Mouse (Mus musculus): ENCODE results near the gene Mapk10.

Mapk10 gene

DNA sequence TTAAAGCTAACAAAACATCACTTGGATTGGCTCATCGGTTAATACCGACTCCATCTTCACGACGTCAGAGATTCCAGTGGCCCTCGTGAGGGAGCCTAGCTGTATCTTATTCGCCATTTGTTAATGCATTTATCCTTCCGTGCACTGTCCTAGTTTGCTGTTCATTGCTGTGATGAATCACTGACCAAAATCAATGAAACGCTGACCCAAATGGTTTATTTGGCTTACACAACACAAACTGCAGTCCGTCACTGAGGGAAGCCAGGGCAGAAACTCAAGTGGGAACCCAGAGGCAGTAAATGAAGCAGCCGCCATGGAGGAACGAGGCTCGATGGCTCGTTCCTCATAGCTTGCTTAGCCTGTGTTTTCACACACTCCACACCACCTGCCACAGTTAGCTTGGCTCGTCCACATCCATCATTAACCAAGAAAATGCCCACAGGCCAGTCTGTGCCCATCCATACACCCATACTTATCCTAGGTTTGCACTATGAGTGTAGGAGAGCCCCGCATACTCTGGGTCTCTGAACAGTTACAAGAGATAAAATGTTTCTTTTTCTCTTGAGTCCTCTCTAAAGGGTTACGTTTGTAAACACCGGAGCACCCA, 140.0 kb downstream of the Mapk10 start:
- no peak for DNase-seq (ENCODE audit: low spot score in 2 of 2)

DNA sequence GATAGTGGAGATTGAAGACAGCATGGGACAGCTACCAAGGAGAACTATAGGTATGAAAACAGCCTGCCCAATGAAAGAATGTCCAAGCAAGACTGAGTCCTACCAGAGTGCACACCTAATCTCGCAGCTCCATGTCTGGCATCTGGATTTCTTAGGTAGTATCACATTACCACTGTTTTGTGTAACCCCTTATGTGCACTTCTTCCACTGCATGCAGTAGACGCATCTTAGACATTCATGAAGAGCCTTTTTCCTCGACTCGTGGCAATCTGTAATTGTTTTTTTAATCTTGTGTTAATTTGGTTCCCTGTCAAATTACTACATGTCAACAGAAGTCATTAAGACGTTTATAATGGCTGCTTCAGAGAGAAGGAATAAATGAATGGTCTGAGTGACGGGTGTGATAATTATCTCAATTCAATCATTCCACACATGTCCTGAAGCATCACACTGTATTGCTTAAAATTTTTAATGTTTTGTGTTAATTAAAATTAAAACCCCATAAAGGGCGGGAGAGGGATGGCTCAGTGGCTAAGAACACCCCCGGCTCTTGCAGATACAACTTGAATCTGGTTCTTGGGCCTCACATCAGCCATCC, 160.7 kb downstream of the Mapk10 start:
- DNase-seq (ENCODE audit: low spot score in 2 of 2), result no peak

DNA sequence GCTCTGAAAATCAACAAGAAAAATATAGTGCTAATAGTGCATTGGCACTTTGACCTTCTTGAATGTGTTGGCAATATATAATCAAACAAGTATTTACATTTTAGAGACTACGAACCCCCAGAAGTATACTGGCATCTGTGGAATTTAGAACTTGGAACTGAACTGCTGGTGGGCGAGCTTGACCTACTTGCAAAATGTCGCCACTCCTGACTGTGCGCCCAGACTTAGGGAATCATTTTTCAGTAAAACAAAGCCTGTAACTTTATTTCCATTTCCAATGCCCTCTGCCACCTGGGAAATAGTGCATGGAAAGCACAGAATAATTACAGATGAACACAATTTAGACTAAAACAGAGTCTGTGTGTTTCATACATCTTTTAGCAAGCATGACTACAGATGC, 163.1 kb downstream of the Mapk10 start:
- DNase-seq (ENCODE audit: low spot score in 2 of 2), result no peak

DNA sequence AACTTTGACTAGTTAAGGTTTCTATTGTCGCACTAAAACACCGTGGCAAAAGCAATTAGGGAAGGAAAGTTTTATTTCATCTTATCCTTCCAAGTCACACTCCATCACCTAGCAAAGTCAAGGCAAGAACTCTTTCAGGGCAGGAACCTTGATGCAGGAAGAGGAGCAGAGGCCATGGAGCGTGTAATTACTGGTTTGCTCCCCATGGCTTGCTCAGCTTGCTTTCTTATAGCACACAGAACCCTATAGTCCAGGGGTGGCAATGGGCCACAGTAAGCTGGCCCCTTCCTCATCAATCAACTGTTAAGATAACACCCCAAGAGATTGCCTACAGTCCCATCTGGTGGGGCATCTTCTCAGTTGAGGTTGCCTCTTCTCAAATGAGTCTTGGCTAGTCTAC, 173.4 kb downstream of the Mapk10 start:
- no peak for DNase-seq (ENCODE audit: low spot score in 2 of 2)

DNA sequence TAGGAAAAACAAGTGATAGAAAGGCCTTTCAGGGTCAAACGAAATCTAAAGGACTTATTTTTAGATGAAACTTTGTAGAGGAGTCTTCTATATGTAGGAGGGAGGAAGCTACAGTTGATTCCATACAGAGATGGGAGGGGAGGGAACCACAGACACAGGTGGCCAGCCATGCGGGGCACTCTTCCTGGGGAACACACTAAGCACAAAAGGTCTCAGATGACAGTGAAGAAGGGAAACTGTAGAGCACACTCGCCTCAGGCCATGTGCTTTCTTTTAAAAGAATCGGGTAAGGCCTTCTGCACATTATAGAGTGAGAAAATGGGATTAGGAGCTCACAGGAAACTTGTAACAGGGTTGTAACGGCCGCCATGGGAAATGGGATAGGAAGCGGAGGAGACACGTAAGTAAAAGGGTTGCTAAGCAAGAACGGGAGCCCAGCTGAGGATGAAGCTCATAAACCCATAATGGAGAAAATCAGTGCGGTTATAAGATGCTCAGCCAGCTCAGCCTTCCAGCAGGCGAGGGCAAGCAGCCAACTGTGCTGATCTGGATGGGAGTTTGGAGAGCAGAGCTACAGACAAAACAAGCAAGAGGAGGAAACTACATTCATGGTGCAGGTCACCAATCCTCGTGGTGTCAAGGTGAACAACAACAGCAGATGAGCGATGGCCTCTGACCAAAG, 182.1 kb downstream of the Mapk10 start:
- DNase-seq (ENCODE audit: low spot score in 2 of 2), result peak; percentile 41 to 52

DNA sequence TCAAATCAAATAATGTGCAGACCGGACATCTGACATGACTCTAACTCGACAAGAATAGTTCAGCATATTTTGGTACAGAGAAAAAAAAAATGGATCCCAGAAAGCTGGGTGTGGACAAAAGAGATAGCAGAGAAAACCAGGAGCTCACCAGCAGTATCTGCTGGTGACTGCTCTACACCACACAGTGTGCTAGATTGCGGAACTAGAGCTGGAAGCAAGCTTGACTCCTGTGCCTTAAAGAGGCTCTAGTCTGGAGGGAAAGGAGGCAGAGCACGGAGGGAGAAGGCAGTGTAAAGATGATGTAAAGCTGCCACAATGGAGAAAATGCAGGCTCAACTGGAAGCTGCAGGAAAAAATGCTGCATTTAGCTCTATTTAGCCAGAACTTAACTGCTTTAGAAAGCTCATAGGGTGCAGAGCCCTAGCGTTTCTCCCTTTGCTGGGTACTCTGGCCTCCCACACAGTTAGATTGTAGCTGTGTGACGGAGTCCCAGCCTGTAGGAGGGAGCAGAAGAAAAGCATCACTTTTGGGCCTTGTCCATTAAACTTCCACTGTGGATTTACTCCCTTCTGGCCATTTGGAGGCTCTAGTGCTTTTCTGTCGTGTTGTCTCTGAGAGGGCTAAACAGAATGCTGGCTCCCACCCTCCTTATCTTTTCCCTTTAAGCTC, 188.5 kb downstream of the Mapk10 start:
- peak in 1 of 2 experiments; percentile 71 for DNase-seq (ENCODE audit: low spot score in 2 of 2)

DNA sequence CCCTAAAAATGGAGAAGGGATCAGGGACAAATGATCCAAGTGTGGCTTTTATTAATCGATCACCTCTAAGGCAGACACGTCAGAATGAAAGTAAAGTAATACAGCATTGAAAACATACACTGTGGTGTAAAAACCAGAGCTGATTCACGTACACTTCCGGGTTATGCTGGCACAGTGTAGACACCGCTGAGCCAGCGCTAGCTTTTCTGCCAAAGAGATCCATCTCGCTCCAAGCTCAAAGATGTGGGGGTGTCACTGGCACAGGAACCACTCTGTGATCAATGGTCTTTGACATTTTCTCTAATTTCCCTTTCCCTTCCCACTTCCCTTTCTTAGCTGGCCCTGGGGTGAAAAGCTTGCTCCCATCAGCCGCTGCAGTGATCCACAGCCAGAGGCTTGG, 189.7 kb downstream of the Mapk10 start:
- no peak for DNase-seq (ENCODE audit: low spot score in 2 of 2)

DNA sequence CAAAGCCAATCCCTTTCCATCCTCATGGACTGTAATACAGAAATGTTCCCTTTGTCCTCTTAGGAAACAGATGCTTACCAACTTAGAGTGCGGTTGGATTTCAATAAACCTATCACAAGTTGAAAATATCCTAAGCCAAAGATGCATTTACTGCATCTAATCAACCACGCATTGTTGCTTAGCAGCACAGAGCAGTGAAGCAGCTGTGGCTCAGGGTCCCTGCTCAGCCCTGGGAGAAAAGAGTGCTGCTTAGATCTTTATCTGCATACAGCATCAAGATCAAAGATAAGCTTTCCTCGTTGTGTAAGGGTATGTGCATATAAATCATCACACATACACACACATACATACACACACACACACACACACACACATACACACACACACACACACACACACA, 190.2 kb downstream of the Mapk10 start:
- DNase-seq (ENCODE audit: low spot score in 2 of 2), result no peak

DNA sequence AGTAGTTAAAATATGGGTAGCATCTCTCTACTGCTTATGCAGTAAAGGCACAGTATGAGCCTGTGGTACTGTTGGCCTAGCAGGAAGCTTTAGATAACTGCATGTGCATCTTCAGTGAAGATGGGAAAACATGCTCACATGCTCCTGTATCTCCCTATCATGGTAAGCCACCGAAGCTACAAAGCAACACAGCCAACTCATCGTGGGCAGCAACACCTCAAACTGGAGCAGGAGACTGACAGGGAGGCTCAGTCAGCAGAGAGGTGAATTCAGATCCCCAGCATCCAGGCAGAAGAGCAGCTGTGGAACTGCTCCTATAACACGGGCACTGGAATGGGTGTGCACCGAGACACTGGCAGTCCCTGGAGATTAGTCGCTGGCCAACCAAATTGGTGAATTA, 191.0 kb downstream of the Mapk10 start:
- no peak for DNase-seq (ENCODE audit: low spot score in 2 of 2)

DNA sequence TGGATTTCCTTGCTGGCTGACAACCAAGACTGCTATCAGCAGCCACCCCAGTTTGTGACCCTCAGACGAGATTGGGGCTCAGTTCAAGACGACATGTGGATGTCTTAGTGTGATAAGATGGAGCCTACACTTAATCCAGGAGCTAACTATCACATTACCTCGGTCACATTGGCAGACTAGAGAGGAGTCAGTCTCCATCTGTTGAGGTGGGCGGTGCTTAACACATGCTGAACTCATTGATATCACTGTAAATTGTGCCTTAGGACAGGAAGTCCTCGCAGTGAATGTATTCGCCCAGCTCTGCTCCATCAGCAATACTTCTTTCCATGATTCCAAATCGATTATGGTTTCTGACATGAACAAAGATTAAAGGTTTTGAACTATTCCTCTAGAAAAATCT, 193.5 kb downstream of the Mapk10 start:
- no peak for DNase-seq (ENCODE audit: low spot score in 2 of 2)

DNA sequence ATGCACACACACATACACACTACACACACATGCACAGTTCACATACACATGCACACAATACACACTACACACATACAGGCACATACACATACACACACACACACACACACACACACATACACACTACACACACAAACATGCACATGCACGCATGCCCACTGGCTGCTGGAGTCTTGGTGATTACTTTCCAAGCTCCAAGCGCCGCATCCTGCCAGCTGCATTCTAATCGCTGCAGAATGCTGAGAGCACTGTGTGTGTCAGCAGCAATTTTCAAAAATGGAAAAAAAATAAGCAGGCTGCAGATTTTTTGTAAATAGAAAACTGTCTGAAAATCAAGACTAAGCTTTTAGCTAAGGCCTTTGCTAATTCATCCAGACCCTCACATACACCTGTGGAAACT, 196.8 kb downstream of the Mapk10 start:
- no peak for DNase-seq (ENCODE audit: low spot score in 2 of 2)

DNA sequence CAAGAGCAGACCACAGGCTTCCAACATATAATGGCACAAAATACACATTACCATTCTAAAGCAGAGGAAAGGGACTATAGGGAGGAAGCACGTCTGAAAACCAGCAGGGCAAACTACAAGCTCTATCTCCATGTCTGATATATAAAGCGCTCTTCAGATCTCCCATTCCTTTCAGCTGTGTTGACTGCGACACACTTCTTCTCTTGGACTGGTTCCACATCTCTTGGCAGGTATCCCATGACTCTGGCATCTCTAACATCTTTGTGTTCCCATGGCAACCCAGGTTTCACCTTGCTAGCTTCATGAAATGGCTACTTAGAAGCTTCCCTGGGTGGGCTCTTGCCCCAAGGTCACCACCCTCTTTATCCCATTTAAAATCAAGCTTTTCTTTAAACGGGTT, 202.2 kb downstream of the Mapk10 start:
- DNase-seq (ENCODE audit: low spot score in 2 of 2), result no peak

DNA sequence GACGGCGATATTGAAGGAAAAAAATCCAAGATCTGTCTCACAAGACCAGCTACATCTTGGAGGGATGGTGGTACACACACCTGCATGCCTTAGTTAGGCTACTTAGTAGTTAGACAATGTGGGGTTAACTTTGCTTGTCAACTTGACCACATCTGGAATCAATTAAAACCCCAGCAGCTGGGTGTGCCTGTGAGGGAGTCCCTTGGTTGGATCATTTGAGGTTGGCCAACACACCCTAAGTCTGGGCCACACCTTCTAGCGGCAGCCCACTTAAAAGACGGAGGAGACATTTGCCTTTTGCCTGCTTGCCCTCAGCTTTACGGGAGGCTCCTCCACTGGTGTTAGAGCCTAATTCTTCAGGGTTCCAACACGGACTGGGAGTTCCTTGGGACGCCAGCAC, 209.0 kb downstream of the Mapk10 start:
- no peak for DNase-seq (ENCODE audit: low spot score in 2 of 2)

DNA sequence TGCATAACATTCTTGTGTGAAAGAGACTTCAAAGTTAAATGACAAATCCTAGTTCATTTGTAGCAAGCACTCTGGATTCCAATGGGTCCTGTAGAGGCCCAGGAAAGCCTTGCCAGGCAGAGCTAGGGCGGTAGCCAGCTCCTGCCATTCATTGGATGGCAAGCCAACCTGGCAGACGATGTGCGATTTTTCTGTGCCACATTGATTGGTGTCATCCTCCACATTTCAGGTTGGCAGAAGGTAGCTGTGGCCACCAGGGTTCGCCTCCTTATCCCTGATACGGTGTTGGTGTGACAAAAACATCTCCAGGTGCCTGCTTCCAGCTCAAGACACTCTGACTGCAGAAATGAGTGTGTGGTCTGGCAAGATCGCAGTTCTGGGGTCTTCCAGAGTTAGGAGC, 210.6 kb downstream of the Mapk10 start:
- no peak for DNase-seq (ENCODE audit: low spot score in 2 of 2)

DNA sequence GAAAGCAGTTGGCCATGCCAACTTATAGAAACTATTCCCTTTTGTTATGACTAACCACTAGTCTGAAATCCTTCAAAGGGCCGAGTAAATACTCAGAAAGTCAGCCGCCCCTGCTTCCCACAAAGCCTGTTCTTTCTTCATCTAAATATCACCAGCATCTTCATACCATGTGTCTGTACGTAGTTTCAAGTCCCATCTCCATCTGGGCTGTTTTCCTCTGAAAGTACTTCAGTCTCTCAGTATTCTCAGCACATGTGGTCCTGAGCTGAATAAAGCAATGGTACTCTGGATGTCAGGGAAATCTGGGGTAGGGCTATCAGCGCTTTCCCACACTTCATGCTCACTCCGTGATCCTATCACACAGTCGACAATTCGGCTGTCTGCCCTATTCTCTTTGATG, 212.6 kb downstream of the Mapk10 start:
- DNase-seq (ENCODE audit: low spot score in 2 of 2), result no peak

DNA sequence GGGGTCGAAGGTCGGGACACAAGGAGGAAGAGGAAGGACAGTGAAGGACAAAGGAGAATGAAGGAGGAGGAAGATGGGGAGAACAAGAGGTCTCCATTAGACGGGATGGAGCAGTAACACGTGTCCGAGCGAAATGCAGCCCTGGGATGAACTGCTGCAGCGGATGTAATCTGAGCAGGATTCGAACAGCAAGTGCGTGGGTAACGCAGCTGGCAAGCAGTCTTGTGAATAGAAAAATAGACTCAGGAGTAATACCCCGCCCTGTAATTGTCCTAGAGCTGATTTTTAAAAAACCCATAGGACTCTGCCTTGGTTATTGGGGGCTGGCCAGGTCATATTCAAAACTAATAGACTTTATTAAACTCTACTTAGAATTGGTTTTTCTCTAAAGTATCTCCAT, 213.2 kb downstream of the Mapk10 start:
- DNase-seq (ENCODE audit: low spot score in 2 of 2), result no peak

DNA sequence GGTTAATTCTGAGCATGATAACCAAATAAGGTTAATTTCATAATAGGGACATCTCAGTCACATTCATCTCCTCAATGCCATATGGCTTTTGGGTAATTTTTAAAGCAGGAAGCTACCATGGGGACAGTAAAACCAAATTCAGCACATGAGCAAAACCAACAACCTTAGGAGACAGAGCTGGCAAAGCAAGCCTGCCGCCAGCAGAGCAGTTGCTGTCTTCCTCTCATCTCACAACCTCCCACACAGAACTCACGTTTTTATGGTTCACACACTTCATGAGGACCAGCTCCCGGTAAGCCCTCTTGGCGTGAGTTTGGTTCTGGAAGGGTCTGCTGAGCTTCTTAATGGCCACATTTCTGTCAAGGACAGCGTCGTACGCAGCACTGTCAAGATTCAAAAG, 214.8 kb downstream of the Mapk10 start:
- DNase-seq (ENCODE audit: low spot score in 2 of 2), result peak in 1 of 2 experiments; percentile 41

DNA sequence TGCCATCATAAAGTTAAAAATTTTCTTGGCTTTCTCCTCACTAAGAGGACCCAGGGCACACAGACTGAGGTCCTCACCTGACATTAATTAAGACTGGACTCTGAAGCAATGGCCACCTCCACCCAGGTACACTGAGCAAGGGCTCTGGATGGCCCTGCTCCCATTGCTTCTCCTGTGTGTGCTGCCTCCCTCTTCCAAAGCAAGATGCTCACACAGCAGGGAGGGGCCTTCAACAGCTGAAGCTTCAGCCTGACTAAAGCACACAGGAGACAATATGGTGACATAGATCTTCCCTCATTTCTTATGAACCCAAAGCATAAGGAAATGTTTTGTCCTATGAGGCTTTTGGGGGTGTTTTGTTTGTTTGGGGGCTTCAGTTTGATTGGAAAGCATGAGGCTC, 215.2 kb downstream of the Mapk10 start:
- DNase-seq (ENCODE audit: low spot score in 2 of 2), result no peak

DNA sequence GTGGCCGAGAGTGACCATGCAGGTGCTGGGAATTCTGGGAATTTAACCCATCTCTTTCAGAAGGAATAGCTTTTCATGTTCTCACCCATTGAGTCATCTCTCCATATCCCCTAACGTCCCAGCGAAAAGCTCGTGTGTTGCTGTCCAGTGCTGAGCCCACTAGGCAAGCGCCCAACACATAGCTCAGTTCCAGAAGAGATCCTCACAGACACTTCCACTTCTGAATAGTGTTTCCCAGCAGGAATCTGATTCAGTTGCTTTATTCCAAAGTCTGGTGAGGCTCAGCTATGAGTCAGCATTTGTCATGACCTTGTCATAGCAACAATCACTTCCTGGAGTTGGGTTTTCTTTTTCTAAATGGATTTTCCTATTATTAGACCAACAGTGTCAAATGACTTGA, 217.2 kb downstream of the Mapk10 start:
- no peak for DNase-seq (ENCODE audit: low spot score in 2 of 2)

DNA sequence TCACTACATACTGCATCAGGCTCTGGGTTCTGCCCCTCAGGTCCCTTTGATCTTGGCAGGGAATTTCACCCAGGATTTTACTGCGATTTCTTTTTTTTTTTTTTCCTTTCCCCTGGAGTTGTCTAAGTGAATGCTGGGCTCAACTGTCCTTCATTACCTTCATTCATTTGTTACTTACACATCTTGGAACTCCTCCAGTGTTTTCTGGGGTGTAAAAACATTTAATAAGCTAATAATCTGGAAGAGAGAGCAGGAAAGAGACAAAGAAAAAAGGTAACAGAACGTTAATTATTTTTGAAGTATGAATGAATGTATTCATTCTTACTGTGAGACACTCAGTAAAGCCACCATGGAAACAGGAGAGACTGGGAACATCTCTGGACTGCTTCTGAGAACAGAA, 219.4 kb downstream of the Mapk10 start:
- DNase-seq (ENCODE audit: low spot score in 2 of 2), result no peak

DNA sequence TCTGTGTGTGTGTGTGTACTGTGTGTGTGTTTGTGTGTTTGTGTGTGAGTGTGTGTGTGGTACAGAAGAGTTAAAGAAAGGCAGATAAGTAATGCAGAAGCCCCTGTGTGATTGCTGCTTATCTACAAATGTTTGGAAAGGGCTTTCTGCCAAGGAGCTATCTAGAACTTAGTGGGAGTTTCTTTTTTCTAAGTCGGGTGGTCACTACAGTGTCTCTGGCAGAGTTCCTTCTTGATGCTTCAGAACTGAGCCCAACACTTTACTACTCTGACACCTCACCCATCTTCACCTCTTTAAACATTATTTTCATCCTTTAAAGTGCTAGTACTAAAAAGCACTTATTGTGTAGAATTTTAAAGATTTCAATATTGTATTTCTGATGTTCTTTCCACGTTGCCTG, 232.8 kb downstream of the Mapk10 start:
- DNase-seq (ENCODE audit: low spot score in 2 of 2), result no peak

DNA sequence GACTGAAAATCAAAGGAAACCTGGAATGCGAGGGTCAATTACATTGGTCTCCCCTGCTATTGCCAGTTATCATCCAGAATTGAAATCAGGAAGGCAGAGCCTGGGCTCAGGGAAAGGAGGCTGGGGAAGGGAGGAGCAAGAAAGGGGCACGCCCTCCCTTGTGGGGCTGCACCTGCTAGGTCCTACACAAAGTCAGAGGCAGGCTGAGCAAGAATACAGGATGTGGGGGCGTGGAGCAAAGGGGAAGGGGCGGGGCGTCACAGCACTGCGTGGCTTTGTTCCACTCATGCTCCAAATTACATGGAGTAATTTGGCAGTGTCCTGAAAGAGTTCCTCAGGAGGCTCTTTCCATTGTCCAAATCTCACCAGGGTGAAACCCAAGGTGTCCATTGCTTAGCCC, 234.0 kb downstream of the Mapk10 start:
- DNase-seq (ENCODE audit: low spot score in 2 of 2), result no peak

DNA sequence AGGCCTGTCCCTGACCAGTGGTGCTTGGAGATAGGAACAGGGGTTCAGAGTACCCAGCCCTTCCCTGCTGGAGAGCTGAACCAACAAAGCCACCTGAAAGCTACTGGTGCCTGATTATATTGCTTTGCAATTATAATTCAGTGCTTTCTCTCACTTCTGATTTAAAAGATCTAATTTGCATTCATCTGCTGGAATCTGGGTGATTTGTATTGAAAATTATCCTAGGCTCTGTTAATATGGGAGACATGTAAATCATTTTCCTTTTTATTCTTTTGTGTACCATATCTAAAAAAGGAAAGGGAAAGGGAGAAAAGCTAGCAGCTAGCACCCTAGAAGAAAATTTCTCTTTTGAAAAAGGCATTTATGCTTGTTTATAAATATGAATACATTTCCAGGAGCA, 234.6 kb downstream of the Mapk10 start:
- no peak for DNase-seq (ENCODE audit: low spot score in 2 of 2)
